In genomic region chr9:66917892-66918255, GRCm38 (mm10) we compare ENCODE assay signal across 10 mouse cellular contexts. TPM values are rescaled to one million over a fixed set of nuclear protein-coding genes. Genes with fewer than 3 reads are reported as not detected.
DNase-seq lines count a peak whose midpoint lies in the region; ATAC-seq and TF ChIP-seq lines count a peak whose summit lies in the region.
"Had no signal": no experiment of that assay in that cellular context is flagged by ENCODE, and none has a peak within 500 bp of the region (broad histone marks: within the 10 kb centered on the region; RNA-seq: fewer than 3 reads in every experiment).

No protein-coding gene starts in this region.

- no peak overlapping the region for H3K9ac ChIP-seq in lung, postnatal 0 days (replicated peaks; ENCODE audit: low read depth)
- no peak overlapping the region for H3K9ac ChIP-seq in intestine, postnatal 0 days (ENCODE audit: low read depth, low read length)
- no peak overlapping the region for H3K9ac ChIP-seq in stomach, embryonic 14.5 days (replicated peaks; ENCODE audit: low read depth, low read length)

- H3K4me2 ChIP-seq in lung, postnatal 0 days (replicated peaks; ENCODE audit: low read depth, low read length), result peak overlapping the region; percentile 74; the same call in 1 of the 2 replicates
- H3K4me2 ChIP-seq in intestine, postnatal 0 days (replicated peaks; ENCODE audit: low read depth), result peak overlapping the region; percentile 72; the same call in 1 of the 2 replicates
- H3K4me2 ChIP-seq in stomach, embryonic 14.5 days (replicated peaks; ENCODE audit: low read depth, low read length), result peak overlapping the region; percentile 67

- no peaks in the 10 kb centered on the region for H3K27me3 ChIP-seq in lung, postnatal 0 days (replicated peaks; ENCODE audit: insufficient read depth, low read length)
- H3K27me3 ChIP-seq in intestine, postnatal 0 days (replicated peaks; ENCODE audit: control insufficient read depth, insufficient read depth, low read length), result no peaks in the 10 kb centered on the region
- no peaks in the 10 kb centered on the region for H3K27me3 ChIP-seq in stomach, embryonic 14.5 days (ENCODE audit: control insufficient read depth, insufficient read depth, low read length)

- no peaks in the 10 kb centered on the region for H3K9me3 ChIP-seq in lung, postnatal 0 days (ENCODE audit: low read length)
- H3K9me3 ChIP-seq in intestine, postnatal 0 days (ENCODE audit: control insufficient read depth), result no peaks in the 10 kb centered on the region
- no peaks in the 10 kb centered on the region for H3K9me3 ChIP-seq in stomach, embryonic 14.5 days (ENCODE audit: control insufficient read depth, low read depth, low read length)

- peaks cover 10% of the 10 kb centered on the region; the same call in 1 of the 2 replicates for H3K4me1 ChIP-seq in lung, postnatal 0 days (ENCODE audit: insufficient read depth, low read depth, low read length)
- peaks cover 21% of the 10 kb centered on the region for H3K4me1 ChIP-seq in lung, adult 2 months (ENCODE audit: control insufficient read depth, insufficient read depth, low read length)
- H3K4me1 ChIP-seq in intestine, postnatal 0 days (replicated peaks; ENCODE audit: control insufficient read depth, insufficient read depth, low read length), result peaks cover 22% of the 10 kb centered on the region
- peaks cover 20% of the 10 kb centered on the region; the same call in 1 of the 2 replicates for H3K4me1 ChIP-seq in stomach, embryonic 14.5 days (ENCODE audit: control insufficient read depth, insufficient read depth, low read length)

- TF ChIP-seq CTCF in gastrocnemius, adult 2 months (IDR thresholded peaks at IDR 0.05), result no peak
- TF ChIP-seq CTCF in lung, postnatal 0 days (IDR thresholded peaks at IDR 0.05), result no peak
- TF ChIP-seq CTCF in lung, adult 2 months (IDR thresholded peaks at IDR 0.05; ENCODE audit: insufficient read depth, low read length), result no peak
- TF ChIP-seq CTCF in intestine, postnatal 0 days (IDR thresholded peaks at IDR 0.05; ENCODE audit: low read depth), result no peak

- 74% methylated on average over 1 of the region's 1 CpGs for WGBS in lung, postnatal 0 days
- WGBS in lung, adult 2 months, result 61% methylated on average over 1 of the region's 1 CpGs
- 70% methylated on average over 1 of the region's 1 CpGs for WGBS in intestine, postnatal 0 days
- WGBS in stomach, embryonic 14.5 days, result 57% methylated on average over 1 of the region's 1 CpGs

- no peak for TF ChIP-seq EP300 in lung, postnatal 0 days (IDR thresholded peaks at IDR 0.05)

- no peaks in the 10 kb centered on the region for H3K36me3 ChIP-seq in lung, postnatal 0 days (ENCODE audit: insufficient read depth, low read length)
- no peaks in the 10 kb centered on the region for H3K36me3 ChIP-seq in intestine, postnatal 0 days (ENCODE audit: control insufficient read depth, insufficient read depth)
- no peaks in the 10 kb centered on the region for H3K36me3 ChIP-seq in stomach, embryonic 14.5 days (ENCODE audit: control insufficient read depth, insufficient read depth, low read length)

- DNase-seq in gastrocnemius, adult 2 months, result no peak
- DNase-seq in gastrocnemius, adult 8-10 months (ENCODE audit: low spot score in 2 of 2), result no peak
- no peak for DNase-seq in lung, postnatal 0 days (ENCODE audit: low spot score)
- no peak for DNase-seq in lung, adult 2 months
- DNase-seq: adrenal gland, adult 8-10 months; B cell, adult 2 months had no signal

- intact Hi-C loops in gastrocnemius, adult 2 months (cut with DNase I), result loop anchor here (2.0 to 5.0 kb wide), 3 partner anchors 21 to 81 kb away; no protein-coding TSS in a partner anchor

- no peak for TF ChIP-seq POLR2A in lung, adult 2 months (IDR thresholded peaks at IDR 0.05; ENCODE audit: borderline replicate concordance, extremely low read depth, low read depth, low read length)

- H3K27ac ChIP-seq in gastrocnemius, adult 2 months, result peak overlapping the region; percentile 92
- H3K27ac ChIP-seq in lung, postnatal 0 days (ENCODE audit: low read length), result no peak overlapping the region
- H3K27ac ChIP-seq in intestine, postnatal 0 days (ENCODE audit: low read depth, low read length), result no peak overlapping the region
- H3K27ac ChIP-seq in stomach, embryonic 14.5 days (ENCODE audit: low read length), result no peak overlapping the region

- H3K4me3 ChIP-seq in gastrocnemius, adult 2 months, result peak overlapping the region; percentile 95
- no peak overlapping the region; the same call in 1 of the 2 replicates for H3K4me3 ChIP-seq in lung, postnatal 0 days (ENCODE audit: low read depth, low read length)
- H3K4me3 ChIP-seq in lung, adult 2 months (replicated peaks; ENCODE audit: extremely low read depth, low read depth, low read length), result no peak overlapping the region
- H3K4me3 ChIP-seq in intestine, postnatal 0 days (ENCODE audit: low read depth, low read length), result 0 out of 2 replicates have a peak overlapping the region, but pooled peaks have one; percentile 91
- H3K4me3 ChIP-seq in stomach, embryonic 14.5 days (ENCODE audit: low read depth, low read length), result peak overlapping the region; percentile 77; the same call in 1 of the 2 replicates

- no peak for ATAC-seq in lung, postnatal 0 days
- no peak for ATAC-seq in intestine, postnatal 0 days
- ATAC-seq in stomach, embryonic 14.5 days (ENCODE audit: insufficient number of reproducible peaks, insufficient read depth, low FRiP score, low read depth), result no peak
- ATAC-seq in megakaryocyte progenitor cell, adult 5-6 weeks (replicated peaks; ENCODE audit: poor library complexity), result no peak
- ATAC-seq in granulocyte monocyte progenitor cell, adult 5-6 weeks (replicated peaks; ENCODE audit: poor library complexity, severe bottlenecking), result no peak

RNA-seq across cellular contexts. Expression of gene Rab8b, which starts 1.6 kb away (rescaled TPM):
- total RNA-seq in gastrocnemius, adult 2 months (2021), result 1 to 10 TPM; 5.9 to 9.7 TPM
- total RNA-seq in gastrocnemius, adult 8-10 months (2022), result 1 to 10 TPM; 5.1 to 6.4 (median 5.8) TPM
- polyA plus RNA-seq in lung, postnatal 0 days (2015; fragmentation: Nextera tagmentation; extraction: Ambion mirVana), result 15.6 and 20.4 TPM in 2 replicates
- 11.9 and 19.2 TPM in 2 replicates for polyA plus RNA-seq in lung, adult 2 months (2012; rRNA removed)
- 16.2 and 18.9 TPM in 2 replicates for polyA plus RNA-seq in intestine, postnatal 0 days (2015; fragmentation: Nextera tagmentation; extraction: Ambion mirVana)
- 25.3 and 28.4 TPM in 2 replicates for polyA plus RNA-seq in stomach, embryonic 14.5 days (2014; fragmentation: Nextera tagmentation; extraction: Ambion mirVana)
- total RNA-seq in megakaryocyte progenitor cell, adult 5-6 weeks (2015), result 45.6 and 48.8 TPM in 2 replicates
- 78.3 and 81.2 TPM in 2 replicates for total RNA-seq in megakaryocyte progenitor cell, adult 5-6 weeks (2017)
- 37.5 and 39.6 TPM in 2 replicates for total RNA-seq in granulocyte monocyte progenitor cell, adult 5-6 weeks (2014; fragmentation: Nextera tagmentation)
- total RNA-seq in granulocyte monocyte progenitor cell, adult 5-6 weeks (2017), result 75.2 and 76.0 TPM in 2 replicates

RNA-seq across cellular contexts. Expression of gene Rps27l, which starts 28.0 kb away (rescaled TPM):
- total RNA-seq in gastrocnemius, adult 2 months (2021), result 100 to 1,000 TPM; 191 to 213 TPM
- 100 to 1,000 TPM; 223 to 268 (median 240) TPM for total RNA-seq in gastrocnemius, adult 8-10 months (2022)
- polyA plus RNA-seq in lung, postnatal 0 days (2015; fragmentation: Nextera tagmentation; extraction: Ambion mirVana), result 572 and 579 TPM in 2 replicates
- polyA plus RNA-seq in lung, adult 2 months (2012; rRNA removed), result 31.1 and 36.3 TPM in 2 replicates
- 712 and 778 TPM in 2 replicates for polyA plus RNA-seq in intestine, postnatal 0 days (2015; fragmentation: Nextera tagmentation; extraction: Ambion mirVana)
- 688 and 708 TPM in 2 replicates for polyA plus RNA-seq in stomach, embryonic 14.5 days (2014; fragmentation: Nextera tagmentation; extraction: Ambion mirVana)
- 550 and 649 TPM in 2 replicates for total RNA-seq in megakaryocyte progenitor cell, adult 5-6 weeks (2015)
- 166 and 174 TPM in 2 replicates for total RNA-seq in megakaryocyte progenitor cell, adult 5-6 weeks (2017)
- 960 and 1,103 TPM in 2 replicates for total RNA-seq in granulocyte monocyte progenitor cell, adult 5-6 weeks (2014; fragmentation: Nextera tagmentation)
- 140 and 187 TPM in 2 replicates for total RNA-seq in granulocyte monocyte progenitor cell, adult 5-6 weeks (2017)

RNA-seq across cellular contexts. Expression of gene Lactb, which starts 57.4 kb away (rescaled TPM):
- total RNA-seq in gastrocnemius, adult 2 months (2021), result 10 to 100 TPM; 17.7 to 22.3 TPM
- total RNA-seq in gastrocnemius, adult 8-10 months (2022), result 10 to 100 TPM; 18.3 to 23.1 (median 22.6) TPM
- 13.8 and 15.4 TPM in 2 replicates for polyA plus RNA-seq in lung, postnatal 0 days (2015; fragmentation: Nextera tagmentation; extraction: Ambion mirVana)
- polyA plus RNA-seq in lung, adult 2 months (2012; rRNA removed), result 7.4 and 10.9 TPM in 2 replicates
- polyA plus RNA-seq in intestine, postnatal 0 days (2015; fragmentation: Nextera tagmentation; extraction: Ambion mirVana), result 14.9 and 17.2 TPM in 2 replicates
- 11.7 and 12.4 TPM in 2 replicates for polyA plus RNA-seq in stomach, embryonic 14.5 days (2014; fragmentation: Nextera tagmentation; extraction: Ambion mirVana)
- total RNA-seq in megakaryocyte progenitor cell, adult 5-6 weeks (2015), result 38.4 and 42.3 TPM in 2 replicates
- 26.8 and 36.1 TPM in 2 replicates for total RNA-seq in megakaryocyte progenitor cell, adult 5-6 weeks (2017)
- 22.4 and 29.4 TPM in 2 replicates for total RNA-seq in granulocyte monocyte progenitor cell, adult 5-6 weeks (2014; fragmentation: Nextera tagmentation)
- 31.9 and 38.7 TPM in 2 replicates for total RNA-seq in granulocyte monocyte progenitor cell, adult 5-6 weeks (2017)

Comparison
In these comparisons a context has a peak if more than half of its experiments do, and no peak if none do; other contexts are left out.
1. H3K4me3 ChIP-seq: peak in gastrocnemius, adult 2 months (single experiment), intestine, postnatal 0 days (single experiment) and stomach, embryonic 14.5 days (single experiment); none in lung, postnatal 0 days (single experiment) and lung, adult 2 months (single experiment).
2. Peak in every context shown above with its lines, with median percentiles within 50 percentile points of each other: H3K4me2 ChIP-seq.